Mouse (Mus musculus) testis, adult 2 months (tissue): ENCODE data around the gene Cpeb2. TPM values are rescaled to one million over a fixed set of nuclear protein-coding genes. Genes with fewer than 3 reads are reported as not detected.

Experiments used
- H3K27ac ChIP-seq: fragments of 200-500 bp; 2 replicates; pipeline ENCODE4 v1.5.1; 2012; ENCODE audit warnings: low read depth, low read length; ENCODE audit not compliant: control insufficient read depth, insufficient read depth
- H3K27me3 ChIP-seq: fragments of 200-500 bp; 2 replicates; pipeline ENCODE4 v1.6.1; 2012; ENCODE audit warnings: mild to moderate bottlenecking, low read length, moderate library complexity; ENCODE audit not compliant: control insufficient read depth, insufficient read depth
- H3K36me3 ChIP-seq: fragments of 200-500 bp; 2 replicates; pipeline ENCODE4 v1.6.1; 2012; ENCODE audit warnings: mild to moderate bottlenecking, low read length; ENCODE audit not compliant: control insufficient read depth, insufficient read depth
- H3K4me1 ChIP-seq: fragments of 200-500 bp; 2 replicates; pipeline ENCODE4 v1.6.1; 2012; ENCODE audit warnings: low read length; ENCODE audit not compliant: control insufficient read depth, insufficient read depth
- H3K4me3 ChIP-seq: fragments of 200-500 bp; 2 replicates; pipeline ENCODE4 v1.5.1; 2012; ENCODE audit warnings: low read depth, mild to moderate bottlenecking, low read length, moderate library complexity, mixed read lengths; ENCODE audit not compliant: control insufficient read depth
- CTCF ChIP-seq: fragments of 200-500 bp; IDR thresholded peaks from 2 replicates; pipeline ENCODE4 v1.5.1; 2012; ENCODE audit warnings: low read depth, mild to moderate bottlenecking, inconsistent platforms, low read length, moderate library complexity; ENCODE audit not compliant: control insufficient read depth, insufficient read depth, insufficient replicate concordance
- POLR2A ChIP-seq: fragments of 200-500 bp; IDR thresholded peaks from 2 replicates; pipeline ENCODE4 v1.6.1; 2012; ENCODE audit warnings: low read depth, mild to moderate bottlenecking, inconsistent platforms, low read length, moderate library complexity; ENCODE audit not compliant: control insufficient read depth
- polyA plus RNA-seq: library from polyadenylated mRNA; depleted of rRNA; stranded (reverse); fragments of >200 nt; gene quantifications from 2 replicates; pipeline ENCODE4 v1.2.3, GENCODE M21; 2012

The Cpeb2 gene
- polyA plus RNA-seq, 1 experiment: 160 TPM

DNA sequence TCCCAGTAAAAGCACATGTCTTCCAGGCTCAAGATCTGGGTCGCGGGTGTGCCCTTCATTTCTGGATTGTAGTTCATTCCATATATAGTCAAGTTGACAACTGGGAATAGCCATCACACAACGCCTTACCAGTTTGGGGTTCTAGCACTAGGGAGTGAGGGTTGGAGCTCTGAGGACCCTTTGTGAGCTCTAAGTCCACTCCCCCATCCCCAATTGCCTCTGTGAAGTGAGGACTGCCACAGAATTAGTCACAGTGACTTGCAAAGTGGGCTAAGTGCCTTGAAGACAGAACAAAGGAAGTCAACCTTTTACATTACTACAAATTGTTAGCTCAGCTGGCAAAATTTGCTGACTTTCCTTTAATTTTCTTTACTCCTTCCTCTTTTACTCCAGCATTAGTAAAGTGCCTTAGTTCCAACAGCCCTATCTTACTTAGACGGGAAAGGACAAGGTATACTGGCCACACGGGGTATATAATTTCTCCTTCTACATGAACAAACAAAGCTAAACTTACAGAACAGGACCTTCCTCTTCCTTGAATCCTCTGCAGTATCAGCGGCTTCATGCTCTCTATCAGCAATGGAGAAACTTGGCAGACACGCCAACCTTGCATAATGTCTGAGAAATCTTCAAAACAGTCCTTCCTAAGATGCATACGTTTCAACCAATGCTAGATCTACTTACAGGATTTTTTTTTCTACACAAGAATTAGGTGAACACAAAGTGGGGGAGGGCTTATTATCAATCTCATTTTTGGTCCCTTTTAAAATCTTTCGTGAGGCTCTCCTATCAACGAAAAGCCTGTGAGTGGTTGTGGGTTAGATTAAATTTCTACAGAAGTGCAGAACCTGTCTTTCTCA, 14.8 kb upstream of the Cpeb2 start:
- no peaks in the 10 kb centered on the region for H3K36me3 ChIP-seq
- no peak overlapping the region for H3K27ac ChIP-seq
- no peak overlapping the region for H3K4me3 ChIP-seq
- H3K27me3 ChIP-seq: no peaks in the 10 kb centered on the region
- TF ChIP-seq CTCF: no peak
- no peak for TF ChIP-seq POLR2A
- H3K4me1 ChIP-seq: no peaks in the 10 kb centered on the region

DNA sequence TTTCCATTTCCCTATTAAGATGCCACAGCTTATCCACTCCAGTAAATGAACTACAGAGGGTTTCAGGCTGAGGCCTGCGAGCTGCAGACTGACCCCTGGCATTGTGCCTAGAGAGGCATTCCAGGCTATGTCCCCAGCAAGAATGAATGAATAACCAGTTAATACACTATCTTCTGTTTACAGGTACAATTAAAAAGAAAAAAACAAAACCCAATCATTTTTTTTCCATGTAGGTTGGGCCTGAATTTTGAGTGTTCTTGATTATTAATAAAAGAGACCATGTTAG, 14.2 kb upstream of the Cpeb2 start:
- TF ChIP-seq POLR2A: no peak
- no peak for TF ChIP-seq CTCF
- Histone ChIP-seq H3K4me1 (no peaks in the 10 kb centered on the region), H3K27ac (no peak overlapping the region), H3K4me3 (no peak overlapping the region), H3K27me3 (no peaks in the 10 kb centered on the region), H3K36me3 (no peaks in the 10 kb centered on the region)

- H3K36me3 ChIP-seq: no peaks in the 10 kb centered on the region
- TF ChIP-seq CTCF: no peak
- no peak for TF ChIP-seq POLR2A
- no peak overlapping the region for H3K4me3 ChIP-seq
- H3K27me3 ChIP-seq: no peaks in the 10 kb centered on the region
- no peak overlapping the region for H3K27ac ChIP-seq
- H3K4me1 ChIP-seq: no peaks in the 10 kb centered on the region
Observed at GRCm38 (mm10) chr5:43223359-43223758, 9.6 kb upstream of the Cpeb2 start.

GRCm38 (mm10) chr5:43224245-43224644, 8.7 kb upstream of the Cpeb2 start:
- H3K36me3 ChIP-seq: no peaks in the 10 kb centered on the region
- no peaks in the 10 kb centered on the region for H3K27me3 ChIP-seq
- no peak overlapping the region for H3K27ac ChIP-seq
- H3K4me1 ChIP-seq: no peaks in the 10 kb centered on the region
- H3K4me3 ChIP-seq: no peak overlapping the region
- no peak for TF ChIP-seq POLR2A
- no peak for TF ChIP-seq CTCF

DNA sequence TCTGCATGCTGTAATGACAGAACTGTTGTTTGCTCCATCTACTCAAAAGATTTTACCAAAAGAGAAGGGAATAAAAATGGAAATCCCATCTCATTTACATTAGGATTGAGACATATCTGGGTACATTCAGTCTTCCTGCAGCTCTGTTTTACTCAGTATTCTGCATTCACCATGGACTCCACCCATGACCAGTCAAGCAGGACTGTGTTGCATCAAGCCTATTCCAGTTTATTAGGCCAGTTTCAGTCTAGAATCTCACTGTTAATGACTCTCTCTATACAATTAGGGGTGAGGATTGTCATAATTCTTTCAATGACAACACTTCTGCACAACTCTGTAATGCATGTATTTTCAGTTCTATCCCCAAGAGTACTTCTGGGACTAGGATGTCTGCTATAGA, 6.8 kb upstream of the Cpeb2 start:
- Histone ChIP-seq H3K4me1 (no peaks in the 10 kb centered on the region), H3K27ac (no peak overlapping the region), H3K27me3 (no peaks in the 10 kb centered on the region), H3K36me3 (no peaks in the 10 kb centered on the region), H3K4me3 (no peak overlapping the region)
- TF ChIP-seq CTCF: no peak
- no peak for TF ChIP-seq POLR2A

GRCm38 (mm10) chr5:43227607-43228006, 5.4 kb upstream of the Cpeb2 start:
- H3K27ac ChIP-seq: no peak overlapping the region
- H3K27me3 ChIP-seq: no peaks in the 10 kb centered on the region
- H3K36me3 ChIP-seq: no peaks in the 10 kb centered on the region
- no peak overlapping the region for H3K4me3 ChIP-seq
- no peak for TF ChIP-seq POLR2A
- H3K4me1 ChIP-seq: peaks cover 4% of the 10 kb centered on the region

GRCm38 (mm10) chr5:43231061-43231460, 1.9 kb upstream of the Cpeb2 start:
- no peak overlapping the region for H3K27ac ChIP-seq
- H3K27me3 ChIP-seq: no peaks in the 10 kb centered on the region
- peak overlapping the region; percentile 23; the same call in 1 of the 2 replicates for H3K4me3 ChIP-seq
- peaks cover 3% of the 10 kb centered on the region for H3K36me3 ChIP-seq
- peaks cover 7% of the 10 kb centered on the region for H3K4me1 ChIP-seq
- no peak for TF ChIP-seq CTCF
- no peak for TF ChIP-seq POLR2A

GRCm38 (mm10) chr5:43232149-43232479, 856 bp upstream of the Cpeb2 start:
- Histone ChIP-seq H3K36me3 (peaks cover 3% of the 10 kb centered on the region), H3K27ac (peak overlapping the region; percentile 97), H3K4me1 (peaks cover 7% of the 10 kb centered on the region), H3K4me3 (peak overlapping the region; percentile 78), H3K27me3 (no peaks in the 10 kb centered on the region)
- no peak for TF ChIP-seq CTCF
